Mouse (Mus musculus): ENCODE measurements at regions not wholly inside any gene's neighbourhood (a gene's known extent, or its start where the extent isn't known, plus 50 kb on each side); places are given as distances from the start of the nearest gene placed in this dataset.

GRCm38 (mm10) chr5:132827555-132828333 is 284.6 kb upstream of the Auts2 start:
- 34% methylated on average over 10 of the region's 10 CpGs for WGBS
- Histone ChIP-seq H3K36me3 (ENCODE audit: control insufficient read depth, insufficient read depth, low read length) (no peaks in the 10 kb centered on the region), H3K9me3 (ENCODE audit: control insufficient read depth, low read length) (no peaks in the 10 kb centered on the region), H3K4me2 (replicated peaks; ENCODE audit: low read depth, low read length, severe bottlenecking) (0 out of 2 replicates have a peak overlapping the region, but pooled peaks have one; percentile 3), H3K4me3 (replicated peaks; ENCODE audit: low read length) (no peak overlapping the region), H3K4me1 (ENCODE audit: control insufficient read depth, insufficient read depth, low read length) (peaks cover 11% of the 10 kb centered on the region), H3K9ac (ENCODE audit: low read depth, low read length, severe bottlenecking) (no peak overlapping the region), H3K27ac (replicated peaks; ENCODE audit: low read depth, low read length) (no peak overlapping the region), H3K27me3 (ENCODE audit: control insufficient read depth, insufficient read depth, low read length) (no peaks in the 10 kb centered on the region)
- no peak for TF ChIP-seq POLR2A (IDR thresholded peaks at IDR 0.05; ENCODE audit: borderline replicate concordance, extremely low read depth, insufficient read depth, insufficient read length)
- DNase-seq (ENCODE audit: low spot score) (peak; percentile 80), ATAC-seq (ENCODE audit: low FRiP score, low read depth) (peak; percentile 88)

- no peak overlapping the region for H3K4me2 ChIP-seq (replicated peaks; ENCODE audit: low read depth, low read length, severe bottlenecking)
- H3K9me3 ChIP-seq (ENCODE audit: control insufficient read depth, low read length) = no peaks in the 10 kb centered on the region
- no peaks in the 10 kb centered on the region for H3K27me3 ChIP-seq (ENCODE audit: control insufficient read depth, insufficient read depth, low read length)
- DNase-seq (ENCODE audit: low spot score) (peak; percentile 14), ATAC-seq (ENCODE audit: low FRiP score, low read depth) (no peak)
- peaks cover 11% of the 10 kb centered on the region for H3K4me1 ChIP-seq (ENCODE audit: control insufficient read depth, insufficient read depth, low read length)
- H3K4me3 ChIP-seq (replicated peaks; ENCODE audit: low read length) = no peak overlapping the region
- H3K27ac ChIP-seq (replicated peaks; ENCODE audit: low read depth, low read length) = no peak overlapping the region
- TF ChIP-seq POLR2A (IDR thresholded peaks at IDR 0.05; ENCODE audit: borderline replicate concordance, extremely low read depth, insufficient read depth, insufficient read length) = no peak
- no peaks in the 10 kb centered on the region for H3K36me3 ChIP-seq (ENCODE audit: control insufficient read depth, insufficient read depth, low read length)
- 78% methylated on average over 5 of the region's 5 CpGs for WGBS
- no peak overlapping the region for H3K9ac ChIP-seq (ENCODE audit: low read depth, low read length, severe bottlenecking)
Measured at GRCm38 (mm10) chr5:132826009-132826408, 282.9 kb upstream of the Auts2 start.

- WGBS = 67% methylated on average over 9 of the region's 9 CpGs
- TF ChIP-seq POLR2A (IDR thresholded peaks at IDR 0.05; ENCODE audit: borderline replicate concordance, extremely low read depth, insufficient read depth, insufficient read length) = no peak
- ATAC-seq (ENCODE audit: low FRiP score, low read depth) = no peak
Measured at GRCm38 (mm10) chr5:132817665-132818064, 274.5 kb upstream of the Auts2 start.

GRCm38 (mm10) chr5:132809181-132809580 is 266.0 kb upstream of the Auts2 start:
- no peak for DNase-seq (ENCODE audit: low spot score)
- WGBS = 76% methylated on average over 4 of the region's 4 CpGs
- H3K27me3 ChIP-seq (ENCODE audit: control insufficient read depth, insufficient read depth, low read length) = no peaks in the 10 kb centered on the region

More at GRCm38 (mm10) chr5:132817665-132818064, 274.5 kb upstream of the Auts2 start:
- Histone ChIP-seq H3K27me3 (ENCODE audit: control insufficient read depth, insufficient read depth, low read length) (no peaks in the 10 kb centered on the region), H3K9me3 (ENCODE audit: control insufficient read depth, low read length) (no peaks in the 10 kb centered on the region), H3K4me3 (replicated peaks; ENCODE audit: low read length) (no peak overlapping the region), H3K9ac (ENCODE audit: low read depth, low read length, severe bottlenecking) (no peak overlapping the region), H3K4me1 (ENCODE audit: control insufficient read depth, insufficient read depth, low read length) (no peaks in the 10 kb centered on the region), H3K4me2 (replicated peaks; ENCODE audit: low read depth, low read length, severe bottlenecking) (no peak overlapping the region), H3K27ac (replicated peaks; ENCODE audit: low read depth, low read length) (no peak overlapping the region), H3K36me3 (ENCODE audit: control insufficient read depth, insufficient read depth, low read length) (no peaks in the 10 kb centered on the region)
- DNase-seq (ENCODE audit: low spot score) = no peak

GRCm38 (mm10) chr5:132796061-132796460 is 252.9 kb upstream of the Auts2 start:
- Histone ChIP-seq H3K4me2 (replicated peaks; ENCODE audit: low read depth, low read length, severe bottlenecking) (no peak overlapping the region), H3K9me3 (ENCODE audit: control insufficient read depth, low read length) (no peaks in the 10 kb centered on the region), H3K4me3 (replicated peaks; ENCODE audit: low read length) (no peak overlapping the region), H3K27me3 (ENCODE audit: control insufficient read depth, insufficient read depth, low read length) (no peaks in the 10 kb centered on the region), H3K27ac (replicated peaks; ENCODE audit: low read depth, low read length) (no peak overlapping the region), H3K4me1 (ENCODE audit: control insufficient read depth, insufficient read depth, low read length) (no peaks in the 10 kb centered on the region), H3K9ac (ENCODE audit: low read depth, low read length, severe bottlenecking) (no peak overlapping the region), H3K36me3 (ENCODE audit: control insufficient read depth, insufficient read depth, low read length) (no peaks in the 10 kb centered on the region)
- no peak for DNase-seq (ENCODE audit: low spot score)
- no peak for TF ChIP-seq POLR2A (IDR thresholded peaks at IDR 0.05; ENCODE audit: borderline replicate concordance, extremely low read depth, insufficient read depth, insufficient read length)
- no peak for ATAC-seq (ENCODE audit: low FRiP score, low read depth)
- WGBS = 83% methylated on average over 1 of the region's 1 CpGs

More at GRCm38 (mm10) chr5:132809181-132809580, 266.0 kb upstream of the Auts2 start:
- Histone ChIP-seq H3K27ac (replicated peaks; ENCODE audit: low read depth, low read length) (no peak overlapping the region), H3K9ac (ENCODE audit: low read depth, low read length, severe bottlenecking) (no peak overlapping the region), H3K9me3 (ENCODE audit: control insufficient read depth, low read length) (peaks cover 3% of the 10 kb centered on the region; the same call in 1 of the 2 replicates), H3K4me3 (replicated peaks; ENCODE audit: low read length) (no peak overlapping the region), H3K4me2 (replicated peaks; ENCODE audit: low read depth, low read length, severe bottlenecking) (no peak overlapping the region), H3K4me1 (ENCODE audit: control insufficient read depth, insufficient read depth, low read length) (no peaks in the 10 kb centered on the region), H3K36me3 (ENCODE audit: control insufficient read depth, insufficient read depth, low read length) (no peaks in the 10 kb centered on the region)
- no peak for TF ChIP-seq POLR2A (IDR thresholded peaks at IDR 0.05; ENCODE audit: borderline replicate concordance, extremely low read depth, insufficient read depth, insufficient read length)
- ATAC-seq (ENCODE audit: low FRiP score, low read depth) = no peak
